Mouse (Mus musculus) mouse trophoblast stem cell (cell line): ENCODE measurements at regions not wholly inside any gene's neighbourhood (a gene's known extent, or its start where the extent isn't known, plus 50 kb on each side); places are given as distances from the start of the nearest gene placed in this dataset.

Experiments used
- in situ Hi-C, 2 experiments: fragments of 300-500 bp; cut with MseI, MboI; formaldehyde crosslinking; loops; 2 replicates in 1 of 2; 3 replicates in 1 of 2; pipeline ENCODE4 v1.15.1; 2025

GRCm38 (mm10) chr5:64401737-64402136 lies 245.6 kb downstream of the Tbc1d1 start:
- in situ Hi-C loops, result no loop called here

GRCm38 (mm10) chr5:64403077-64403981 lies 247.2 kb downstream of the Tbc1d1 start:
- in situ Hi-C loops, result no loop called here

GRCm38 (mm10) chr5:64403982-64404345 lies 247.9 kb downstream of the Tbc1d1 start:
- in situ Hi-C loops, result no loop called here

GRCm38 (mm10) chr5:64404512-64404911 lies 248.4 kb downstream of the Tbc1d1 start:
- in situ Hi-C loops, result no loop called here

- in situ Hi-C loops, result no loop called here
Measured at GRCm38 (mm10) chr5:64408938-64409337, 252.8 kb downstream of the Tbc1d1 start.

GRCm38 (mm10) chr5:64410621-64411020 lies 254.5 kb downstream of the Tbc1d1 start:
- in situ Hi-C loops, result no loop called here

GRCm38 (mm10) chr5:64414519-64414918 lies 258.4 kb downstream of the Tbc1d1 start:
- in situ Hi-C loops, result no loop called here

- in situ Hi-C loops, result no loop called here
Measured at GRCm38 (mm10) chr5:64419395-64419794, 263.3 kb downstream of the Tbc1d1 start.

- in situ Hi-C loops, result no loop called here
Measured at GRCm38 (mm10) chr5:64422787-64423587, 266.9 kb downstream of the Tbc1d1 start.

GRCm38 (mm10) chr5:64428822-64429221 lies 272.7 kb downstream of the Tbc1d1 start:
- in situ Hi-C loops, result no loop called here

- in situ Hi-C loops, result no loop called here
Measured at GRCm38 (mm10) chr5:64430501-64430900, 274.4 kb downstream of the Tbc1d1 start.

GRCm38 (mm10) chr5:64431624-64432023 lies 275.5 kb downstream of the Tbc1d1 start:
- in situ Hi-C loops, result no loop called here

- in situ Hi-C loops, result no loop called here
Measured at GRCm38 (mm10) chr5:64433786-64434185, 277.7 kb downstream of the Tbc1d1 start.

GRCm38 (mm10) chr5:64435491-64435890 lies 279.4 kb downstream of the Tbc1d1 start:
- in situ Hi-C loops, result no loop called here

GRCm38 (mm10) chr5:64435958-64436357 lies 279.9 kb downstream of the Tbc1d1 start:
- in situ Hi-C loops, result no loop called here

GRCm38 (mm10) chr5:64437720-64438119 lies 281.6 kb downstream of the Tbc1d1 start:
- in situ Hi-C loops, result no loop called here

- in situ Hi-C loops, result no loop called here
Measured at GRCm38 (mm10) chr5:64438446-64439134, 282.5 kb downstream of the Tbc1d1 start.

GRCm38 (mm10) chr5:64447847-64448246 lies 291.7 kb downstream of the Tbc1d1 start:
- in situ Hi-C loops, result no loop called here

GRCm38 (mm10) chr5:64452668-64453334 lies 296.7 kb downstream of the Tbc1d1 start:
- in situ Hi-C loops, result no loop called here

- in situ Hi-C loops, result no loop called here
Measured at GRCm38 (mm10) chr5:64459807-64460206, 303.7 kb downstream of the Tbc1d1 start.

GRCm38 (mm10) chr5:64460891-64461290 lies 304.8 kb downstream of the Tbc1d1 start:
- in situ Hi-C loops, result no loop called here

- in situ Hi-C loops, result no loop called here
Measured at GRCm38 (mm10) chr5:64461592-64461991, 305.5 kb downstream of the Tbc1d1 start.
